Mouse (Mus musculus) left cerebral cortex, adult 9 months (tissue): ENCODE results near the gene Mettl23.
A peak's percentile ranks its signal among the peaks of the same experiment; 100 is the strongest.
"Not testable (repeated sequence)": the region's sequence is repeated elsewhere in the genome, so short reads cannot be mapped to it uniquely, and the experiment has no call there.

Source experiments
- DNase-seq, 2 experiments: peaks; one replicate each; pipeline ENCODE4 v3.0.0; 2022; ENCODE audit warnings: low spot score in 2 of 2

Mettl23 gene

DNA sequence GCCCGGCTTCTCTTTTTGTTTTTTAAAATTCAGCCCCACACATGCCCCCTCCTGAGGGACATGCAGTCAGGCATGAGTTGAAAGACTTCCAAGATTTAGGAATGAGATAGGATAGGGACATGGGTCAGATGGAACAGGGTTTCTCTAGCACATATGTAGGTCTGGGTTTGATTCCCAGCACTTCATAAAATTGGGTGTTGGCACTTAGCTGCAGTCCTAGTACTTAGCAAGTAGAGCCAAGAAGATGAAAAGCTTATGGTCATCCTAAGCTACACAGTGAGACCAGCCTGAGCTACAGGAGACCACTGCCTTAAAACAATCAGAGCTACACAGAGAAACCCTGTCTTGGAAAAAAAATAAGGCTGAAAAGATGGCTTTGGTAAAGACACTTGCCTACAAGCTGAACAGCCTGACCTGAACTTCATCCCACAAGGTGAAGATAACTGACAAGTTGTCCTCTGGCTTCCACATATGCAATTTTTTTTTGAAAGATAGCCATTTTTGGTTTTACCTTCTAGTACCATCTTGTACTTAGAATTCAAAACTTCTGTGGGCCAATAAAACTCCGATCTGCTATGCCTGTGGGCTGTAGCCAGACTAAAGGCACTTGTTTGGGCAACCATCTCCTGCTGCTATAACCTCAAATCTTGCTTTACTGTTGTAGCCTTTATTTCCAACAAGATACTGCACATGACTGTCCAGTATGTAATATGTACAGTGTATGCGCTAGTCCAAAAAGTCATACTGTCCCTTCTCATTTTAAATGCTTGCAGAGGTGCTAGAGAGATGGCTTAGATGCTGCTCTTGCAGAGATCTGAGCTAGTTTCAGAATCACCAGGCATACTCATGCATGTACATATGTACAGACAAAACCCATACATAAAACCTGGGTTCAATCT, 4.4 kb downstream of the Mettl23 start:
- no peak for DNase-seq

DNA sequence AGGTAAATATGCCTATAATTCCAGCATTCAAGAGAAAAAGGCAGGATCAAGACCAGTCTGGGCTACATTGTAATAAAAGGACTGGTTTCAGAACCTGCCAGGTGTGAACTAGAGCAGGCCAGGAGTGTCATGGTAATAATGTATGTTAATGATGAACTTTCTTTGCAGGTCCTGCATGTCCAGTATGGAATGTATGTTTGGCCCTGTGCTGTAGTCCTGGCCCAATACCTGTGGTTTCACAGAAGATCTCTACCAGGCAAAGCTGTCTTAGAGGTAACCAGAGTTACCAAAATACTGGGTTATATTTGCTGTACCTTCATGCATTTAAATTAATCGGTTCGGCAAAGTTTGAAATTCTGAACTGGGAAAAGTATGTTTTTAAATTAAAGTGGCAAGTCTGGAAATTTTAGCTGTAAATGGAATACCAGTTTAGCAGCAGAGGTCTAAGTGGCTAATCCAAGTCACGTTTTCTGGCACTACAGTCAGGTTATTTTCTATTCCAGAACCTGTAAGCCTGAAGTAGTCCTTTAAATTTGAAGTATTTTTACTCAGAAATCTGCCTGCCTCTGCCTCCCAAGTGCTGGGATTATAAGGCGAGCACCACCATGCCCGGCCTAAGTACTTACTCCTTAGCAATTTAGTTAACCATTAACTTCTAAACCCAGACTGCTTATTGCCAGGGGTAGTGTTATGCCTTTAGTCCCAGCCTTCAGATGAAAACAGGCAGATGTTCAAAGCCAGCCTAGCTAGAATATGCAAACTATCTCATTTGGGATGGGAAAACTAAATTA, 5.2 kb downstream of the Mettl23 start:
- DNase-seq: no peak

DNA sequence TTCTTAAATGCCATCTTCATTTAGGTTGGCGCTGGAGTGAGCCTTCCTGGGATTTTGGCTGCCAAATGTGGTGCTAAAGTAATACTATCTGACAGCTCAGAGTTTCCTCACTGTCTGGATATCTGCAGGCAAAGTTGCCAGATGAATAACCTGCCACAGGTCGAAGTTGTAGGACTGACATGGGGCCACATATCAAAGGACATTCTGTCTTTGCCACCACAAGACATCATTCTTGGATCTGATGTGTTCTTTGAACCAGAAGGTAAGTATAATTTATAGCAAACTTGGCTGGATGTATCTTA, 5.8 kb downstream of the Mettl23 start:
- not testable (repeated sequence) for DNase-seq

GRCm38 (mm10) chr11:116849587-116849986, 6.5 kb downstream of the Mettl23 start:
- DNase-seq: no peak

- no peak for DNase-seq
These were observed 7.0 kb downstream of the Mettl23 start for GRCm38 (mm10) chr11:116850085-116850484.

DNA sequence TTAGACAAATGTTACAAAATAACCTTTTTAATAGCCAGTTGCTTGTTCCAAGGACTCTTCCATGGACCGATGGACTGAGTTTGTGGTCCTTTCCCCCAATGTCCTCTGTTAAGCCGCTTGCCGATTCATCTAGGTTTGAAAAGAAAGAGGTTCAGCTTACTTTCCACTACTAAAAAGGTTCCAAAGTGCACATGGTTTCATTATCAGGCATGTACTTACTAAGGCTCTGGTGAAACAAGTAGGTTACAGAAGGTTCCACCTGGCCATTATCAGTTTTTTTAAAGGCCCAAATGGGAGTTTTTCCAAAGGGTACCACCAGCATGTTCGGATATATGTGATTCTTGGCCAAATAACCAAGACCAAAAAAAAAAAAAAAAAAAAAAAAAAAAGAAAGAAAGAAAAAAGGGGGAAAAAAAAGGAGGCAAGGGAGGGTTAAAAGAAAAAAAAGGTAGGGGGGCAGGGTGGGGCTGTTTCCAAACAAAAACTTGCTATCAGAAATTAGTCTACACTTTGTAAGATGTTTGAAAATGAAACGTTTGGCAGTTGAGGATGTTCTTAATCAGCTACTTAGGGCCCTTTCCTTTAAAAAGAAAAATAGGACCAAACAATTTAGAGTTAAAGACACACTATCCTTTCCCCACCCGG, 7.9 kb downstream of the Mettl23 start:
- no peak for DNase-seq

- DNase-seq: no peak
These were observed 8.7 kb downstream of the Mettl23 start for GRCm38 (mm10) chr11:116851576-116852290.

DNA sequence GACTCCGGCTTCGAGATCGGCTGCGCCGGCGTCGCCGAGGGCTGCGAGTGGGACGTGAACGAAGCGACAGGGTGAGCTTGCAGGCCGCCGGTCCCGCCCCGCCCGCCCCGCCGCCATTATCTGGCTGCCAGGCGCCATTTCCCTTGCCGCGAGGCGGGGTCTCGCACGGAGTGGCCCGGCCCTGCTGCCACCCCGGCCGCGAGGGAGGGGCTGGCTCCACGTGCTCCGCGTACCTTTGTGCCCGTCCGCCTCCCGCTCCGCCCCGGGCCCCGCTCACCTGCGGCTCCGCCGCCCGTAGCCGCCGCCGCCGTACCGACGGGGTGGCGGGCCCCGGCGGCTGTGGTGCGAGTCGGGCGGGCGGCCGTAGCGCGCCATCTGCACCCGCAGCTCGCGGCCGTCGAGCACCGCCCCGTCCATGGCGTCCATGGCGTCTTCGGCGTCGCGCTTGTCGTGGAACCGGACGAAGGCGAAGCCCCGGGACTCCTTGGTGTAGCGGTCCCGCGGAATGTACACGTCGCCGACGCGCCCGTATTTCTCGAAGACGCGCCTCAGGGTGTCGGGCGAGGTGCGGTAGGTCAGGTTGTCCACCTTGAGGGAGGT, 9.3 kb downstream of the Mettl23 start, which contains the start of gene Mfsd11:
Mfsd11 (plus strand) TSS at position 150 of the 600 bp plus-strand sequence.
- DNase-seq: peak in 1 of 2 experiments; percentile 52

DNA sequence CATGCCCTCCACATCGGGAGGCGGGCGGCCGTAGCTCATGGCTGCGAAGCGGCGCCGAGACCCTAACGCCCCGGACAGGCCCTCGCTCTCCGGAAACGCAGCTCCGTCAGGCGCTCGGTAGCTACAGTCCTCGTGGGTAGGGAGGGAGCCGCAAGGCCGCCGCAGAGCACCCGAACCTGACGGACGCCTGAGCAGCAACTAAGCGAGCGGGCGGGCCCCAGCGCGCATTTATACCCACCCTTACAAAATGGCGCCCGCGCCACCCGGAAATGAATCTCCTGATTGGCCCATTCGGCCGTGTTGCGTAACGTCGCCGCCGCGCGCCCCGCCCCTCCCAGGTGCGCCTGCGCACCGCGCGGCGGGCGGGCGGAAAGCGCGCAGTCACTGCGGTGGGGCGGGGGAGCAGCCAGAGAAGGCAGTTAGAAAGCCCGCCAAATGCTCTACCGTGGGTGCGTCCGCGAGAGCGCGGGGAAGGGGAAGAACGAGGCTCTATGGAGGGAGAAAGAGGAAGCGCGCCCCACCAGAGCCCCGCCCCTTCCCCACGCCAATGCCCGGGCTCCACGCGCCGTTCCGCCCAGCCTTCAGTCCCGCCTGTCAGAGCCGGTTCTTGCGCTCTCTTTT, 9.9 kb downstream of the Mettl23 start, which contains the start of gene Srsf2:
Srsf2 (minus strand) TSS at position 204 of the 621 bp plus-strand sequence.
- peak; percentile 93 to 97 for DNase-seq

- DNase-seq: peak; percentile 91 to 97
These were observed 10.4 kb downstream of the Mettl23 start for GRCm38 (mm10) chr11:116853512-116853928.

- no peak for DNase-seq
These were observed 11.2 kb downstream of the Mettl23 start for GRCm38 (mm10) chr11:116854279-116854678.

- DNase-seq: no peak
These were observed 14.2 kb downstream of the Mettl23 start for GRCm38 (mm10) chr11:116857183-116857850.

DNA sequence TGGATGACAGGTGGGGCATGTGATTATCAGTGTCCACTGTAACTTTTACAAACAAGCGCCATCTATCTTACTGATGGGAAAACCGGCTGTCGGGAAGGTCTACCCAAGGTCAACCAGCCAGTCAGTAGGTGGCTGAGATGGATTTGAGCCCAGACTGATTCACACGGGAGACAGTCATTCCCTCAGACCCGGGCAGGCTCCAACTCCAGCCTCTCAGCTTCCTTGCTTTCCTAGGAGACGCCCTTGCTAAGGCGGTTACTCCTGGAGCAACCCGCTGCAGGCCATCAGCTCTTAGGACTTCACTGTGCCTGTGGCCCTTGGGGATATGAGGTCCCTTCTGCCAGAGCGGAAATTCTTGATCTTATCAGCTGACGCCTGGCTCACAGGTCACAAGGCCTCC, 21.4 kb downstream of the Mettl23 start:
- no peak for DNase-seq

GRCm38 (mm10) chr11:116865945-116866585, 23.0 kb downstream of the Mettl23 start:
- DNase-seq: no peak

DNA sequence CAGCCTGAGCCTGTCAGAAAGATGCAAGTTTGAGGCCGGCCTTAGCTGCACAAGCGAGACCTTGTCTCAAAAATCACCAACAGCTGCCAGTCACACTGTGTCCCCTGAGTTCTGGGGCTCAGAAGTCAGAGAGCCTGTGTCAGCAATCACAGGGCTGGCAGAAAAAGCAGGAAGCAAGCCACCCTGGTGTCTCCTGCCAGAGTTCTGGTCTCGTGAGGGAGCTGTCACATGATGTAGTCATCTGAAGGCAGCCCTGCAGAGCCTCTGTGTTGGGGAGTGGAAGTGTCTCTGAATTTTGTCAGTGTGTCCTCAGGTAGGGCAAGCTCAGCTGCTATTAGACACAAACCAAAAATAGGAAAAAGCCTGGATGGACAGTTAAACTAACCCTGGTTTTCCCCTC, 25.1 kb downstream of the Mettl23 start:
- peak in 1 of 2 experiments; percentile 32 for DNase-seq

DNA sequence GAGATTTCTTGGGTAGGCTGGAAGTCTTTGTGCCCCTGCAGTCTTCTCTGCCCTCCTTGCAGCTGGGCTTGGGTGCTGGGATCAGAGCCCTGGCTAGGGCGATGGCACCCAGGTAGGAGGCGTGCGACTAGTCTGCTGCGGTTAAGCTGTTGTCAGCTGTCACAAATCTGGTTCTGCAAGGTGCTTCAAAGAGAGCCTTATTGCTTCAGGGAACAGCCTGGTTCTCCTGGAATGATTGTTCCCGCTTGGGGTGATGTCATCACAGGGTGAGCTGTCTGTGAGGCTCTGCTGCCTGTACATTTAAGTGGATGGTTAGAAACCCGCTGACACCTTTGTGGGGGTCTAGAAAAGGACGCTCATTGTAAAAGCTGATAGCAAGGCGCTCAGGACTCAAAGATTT, 26.1 kb downstream of the Mettl23 start:
- no peak for DNase-seq

DNA sequence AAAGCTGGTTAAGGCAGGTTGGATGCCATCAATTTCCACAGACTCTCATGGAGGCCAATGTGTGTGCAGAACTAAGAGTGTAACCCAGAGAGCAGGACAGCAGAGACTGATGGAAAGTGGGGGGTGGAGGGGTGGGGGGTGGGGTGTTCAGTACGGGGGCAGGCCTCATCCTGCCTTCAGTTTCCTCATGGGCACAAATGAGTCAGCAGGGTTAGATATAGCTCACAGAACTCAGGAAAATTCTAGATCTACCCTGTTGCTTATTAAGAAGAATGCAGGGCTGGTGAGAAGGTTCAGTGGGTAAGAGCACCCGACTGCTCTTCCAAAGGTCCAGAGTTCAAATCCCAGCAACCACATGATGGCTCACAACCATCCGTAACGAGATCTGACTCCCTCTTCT, 26.6 kb downstream of the Mettl23 start:
- no peak for DNase-seq

GRCm38 (mm10) chr11:116871538-116871937, 28.5 kb downstream of the Mettl23 start:
- no peak for DNase-seq

DNA sequence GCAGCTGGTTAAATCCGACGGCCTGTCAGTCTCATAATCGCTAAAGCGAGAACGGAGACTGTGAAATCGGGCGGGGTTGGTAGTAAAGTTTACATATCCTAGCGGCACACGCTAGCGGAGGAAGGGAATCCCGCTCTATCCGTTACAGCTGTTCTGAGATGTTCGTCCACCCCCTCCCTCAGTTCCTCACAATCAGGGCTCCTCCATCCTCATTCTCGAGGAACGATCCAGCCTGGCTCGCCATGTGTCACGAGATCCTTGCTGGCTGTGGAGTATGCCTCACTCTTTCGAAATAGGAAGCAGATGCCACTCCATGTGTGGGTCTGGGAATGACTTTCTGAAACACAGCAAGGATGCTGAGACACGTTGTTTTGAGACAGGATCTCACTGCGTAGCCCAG, 30.9 kb downstream of the Mettl23 start:
- peak in 1 of 2 experiments; percentile 52 for DNase-seq

GRCm38 (mm10) chr11:116878454-116878853, 35.4 kb downstream of the Mettl23 start:
- no peak for DNase-seq
